Mouse (Mus musculus) natural killer cell, adult 2 months (primary cell): ENCODE results near the gene Btn1a1.

Experiments
- DNase-seq, 2 experiments: peaks; one replicate each; pipeline ENCODE4 v3.0.0; 2022; ENCODE audit warnings: low spot score in 2 of 2

Btn1a1 gene

DNA sequence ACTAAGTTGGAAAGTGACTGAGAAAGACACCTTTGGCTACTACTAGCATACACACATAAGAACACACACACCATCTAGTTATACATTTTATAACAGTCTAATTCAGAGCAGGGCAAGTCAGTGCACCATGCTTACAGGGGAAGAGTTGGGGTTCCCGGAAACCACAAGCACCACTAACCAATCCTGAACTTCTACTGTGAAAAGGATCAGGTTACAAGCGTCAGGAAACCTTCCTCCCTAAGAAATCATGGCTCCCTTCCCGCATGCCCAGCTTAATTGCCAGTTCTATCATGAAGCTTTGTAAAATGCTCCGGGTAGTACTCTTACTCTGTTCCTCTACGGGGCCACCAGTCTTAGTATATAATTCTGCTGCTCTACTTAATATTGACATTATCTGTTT lies 19.6 kb upstream of the Btn1a1 start:
- DNase-seq = no peak

DNA sequence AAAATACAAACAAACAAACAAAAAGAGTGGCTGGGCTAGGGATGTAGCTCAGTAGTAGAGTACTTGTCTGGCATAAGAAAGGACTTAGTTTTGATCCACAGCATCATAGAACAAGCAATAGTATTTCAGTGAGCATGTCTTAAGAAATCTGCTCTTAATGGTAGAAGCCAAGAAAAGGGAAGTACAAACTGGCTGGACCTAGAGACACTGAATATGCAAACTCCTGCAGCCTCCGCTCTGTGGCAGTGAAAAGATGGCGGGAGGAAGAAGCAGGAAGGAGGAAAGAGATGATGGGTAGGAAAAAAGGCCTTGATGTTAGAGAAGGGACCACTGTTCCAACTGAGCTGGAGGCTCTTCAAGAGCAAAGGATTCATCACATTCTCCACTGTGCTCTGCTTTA lies 17.5 kb upstream of the Btn1a1 start:
- no peak for DNase-seq

DNA sequence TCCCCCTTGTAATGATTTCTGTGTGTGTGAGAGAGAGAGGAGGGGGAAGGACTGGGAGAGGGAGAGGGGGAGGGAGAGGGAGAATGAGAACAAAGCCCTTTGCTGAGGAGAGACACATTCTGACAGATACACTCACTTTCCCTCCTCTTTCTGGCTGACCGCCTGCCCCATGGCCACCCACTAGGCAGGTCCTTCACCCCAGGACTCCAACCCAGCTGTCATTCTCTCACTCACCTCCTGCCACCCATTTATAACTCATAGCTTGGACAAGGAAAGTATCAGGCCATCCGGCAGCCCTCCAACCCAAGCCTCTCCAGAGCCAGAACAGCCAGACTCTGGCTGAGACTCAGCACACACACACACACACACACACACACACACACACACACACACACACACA lies 10.0 kb upstream of the Btn1a1 start:
- no peak for DNase-seq

DNA sequence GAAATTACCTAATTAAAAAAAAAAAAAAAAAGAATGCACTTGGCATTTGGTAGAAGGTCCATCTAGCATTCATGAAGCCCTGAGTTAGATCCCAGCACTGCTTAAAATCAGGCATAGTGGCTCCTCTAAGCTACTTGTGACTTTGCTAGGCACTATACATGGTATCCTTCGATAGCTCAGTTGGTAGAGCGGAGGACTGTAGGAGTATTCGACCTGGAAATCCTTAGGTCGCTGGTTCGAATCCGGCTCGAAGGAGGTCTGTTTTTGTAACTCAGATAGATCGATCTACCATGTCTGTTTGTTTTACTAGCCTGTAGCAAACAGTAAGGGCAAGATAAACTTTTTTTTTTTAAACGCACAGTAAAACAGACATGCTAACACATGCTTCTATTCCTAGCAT lies 1.2 kb upstream of the Btn1a1 start:
- DNase-seq = peak; percentile 59 to 71

DNA sequence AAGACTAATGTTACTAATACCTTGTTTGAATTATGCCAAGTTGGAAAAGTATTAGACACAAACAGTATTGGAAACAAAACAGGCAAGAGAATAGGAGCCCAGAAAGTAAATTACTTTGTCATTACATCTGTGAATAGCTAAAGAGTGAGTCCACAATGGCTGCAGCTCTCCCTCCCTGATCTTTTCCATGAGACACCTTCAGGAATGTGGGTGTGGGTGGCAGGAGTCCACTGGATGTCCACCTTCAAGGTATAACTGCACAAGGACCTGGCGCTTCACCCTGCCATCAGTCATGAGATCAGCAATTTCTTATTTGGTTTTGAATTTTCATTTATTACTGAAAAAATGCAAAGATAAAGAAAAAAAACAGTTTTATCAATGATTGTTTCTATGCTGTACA lies 605 bp upstream of the Btn1a1 start:
- no peak for DNase-seq

DNA sequence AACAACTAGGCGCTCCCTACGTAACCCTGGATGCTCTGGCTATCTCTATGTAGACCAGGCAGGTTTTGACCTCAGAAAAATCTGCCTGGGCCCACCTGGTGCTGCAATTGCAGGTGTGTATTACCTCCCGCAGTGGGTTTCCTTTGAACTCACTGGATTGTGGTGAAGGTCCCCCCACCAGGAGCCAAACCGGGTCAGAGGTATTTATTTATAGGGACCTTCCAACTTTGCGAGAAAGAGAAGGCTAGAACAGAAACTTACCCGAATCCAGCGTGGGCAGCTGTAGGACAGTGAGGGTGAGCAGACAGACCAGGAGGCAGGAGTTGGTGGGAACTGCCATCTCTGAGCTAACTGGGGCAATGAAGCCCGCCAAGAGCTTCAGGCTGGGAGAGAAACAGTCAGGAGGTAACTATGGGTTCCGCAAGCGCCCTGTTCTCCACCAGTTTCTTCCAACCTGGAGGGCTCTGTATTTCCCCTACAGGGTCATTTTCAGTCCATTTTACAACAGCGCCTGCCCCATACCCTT lies 797 bp downstream of the Btn1a1 start:
- DNase-seq = no peak

DNA sequence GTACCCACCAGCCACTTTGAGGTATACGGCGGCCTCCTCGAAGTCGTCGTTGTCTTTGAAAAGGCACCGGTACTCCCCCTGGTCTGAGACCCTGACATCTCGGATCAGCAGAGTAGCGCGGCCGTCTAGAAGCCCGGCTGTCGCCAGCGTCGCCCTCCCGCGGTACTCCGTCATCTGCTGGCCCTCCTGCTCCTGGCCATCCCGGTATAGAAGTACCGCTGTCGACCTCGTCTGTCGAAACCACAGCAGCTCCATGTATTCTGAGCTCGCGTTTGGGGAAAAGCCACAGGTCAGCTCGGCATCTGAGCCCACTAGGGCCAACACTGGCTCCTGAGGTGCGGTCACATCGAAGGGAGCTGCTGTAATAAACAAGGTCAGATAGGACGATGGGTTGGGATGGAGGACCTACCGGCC lies 1.5 kb downstream of the Btn1a1 start:
- DNase-seq = peak in 1 of 2 experiments; percentile 18

DNA sequence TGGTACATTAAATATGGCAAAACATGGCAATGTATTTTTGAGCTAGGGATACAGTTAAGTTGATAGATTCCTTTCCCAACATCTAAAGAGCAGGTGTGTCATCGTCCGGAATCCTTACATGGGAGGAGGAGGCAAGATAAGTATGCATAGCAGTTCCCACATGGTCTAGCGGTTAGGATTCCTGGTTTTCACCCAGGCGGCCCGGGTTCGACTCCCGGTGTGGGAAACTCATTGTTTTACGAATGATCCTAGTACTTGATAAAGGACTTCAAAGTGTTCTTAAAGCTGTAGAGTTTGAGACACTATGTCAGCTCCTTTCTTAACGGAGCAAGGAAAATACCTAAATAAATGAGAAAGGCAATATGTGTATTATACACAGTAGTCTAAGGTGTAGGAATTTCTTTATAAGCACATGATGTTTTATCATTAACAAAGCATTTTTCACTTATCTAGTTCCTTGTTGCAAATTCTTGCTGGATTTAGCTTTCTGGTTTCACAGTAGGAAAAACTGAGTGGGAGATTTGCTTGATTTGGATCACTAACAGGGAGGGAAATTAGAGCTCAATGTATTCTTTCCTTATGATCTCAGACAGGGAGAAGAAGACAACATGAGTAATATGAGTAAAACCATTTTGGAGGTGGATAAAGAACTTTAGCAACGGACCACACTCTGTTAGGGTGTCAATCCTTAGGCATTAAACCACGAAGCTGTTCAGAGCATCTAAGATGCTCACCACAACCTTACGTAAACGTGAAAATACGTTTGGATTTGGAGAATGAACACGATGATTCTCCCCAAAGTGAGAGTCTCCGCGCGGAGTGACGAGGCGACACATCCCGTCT lies 2.1 kb downstream of the Btn1a1 start:
- peak in 1 of 2 experiments; percentile 40 for DNase-seq

DNA sequence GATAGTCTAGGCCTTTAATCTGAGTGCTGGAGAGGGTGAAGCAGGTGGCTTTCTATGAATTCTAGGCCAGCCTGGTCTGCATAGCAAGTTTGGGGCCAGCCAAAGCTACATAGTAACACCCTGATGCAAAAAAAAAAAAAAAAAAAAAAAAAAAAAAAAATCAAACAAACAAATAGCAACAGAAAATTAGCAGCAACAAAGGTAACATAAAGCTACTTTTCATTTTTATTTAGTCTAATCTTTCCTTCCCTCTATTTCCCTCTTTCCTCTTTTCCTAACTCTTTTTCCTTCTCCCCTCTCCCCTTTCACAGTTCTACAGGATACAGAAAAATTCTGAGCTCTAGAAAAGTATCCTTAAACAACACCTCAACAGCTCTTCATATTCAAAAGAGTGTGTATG lies 3.0 kb downstream of the Btn1a1 start:
- DNase-seq = no peak

DNA sequence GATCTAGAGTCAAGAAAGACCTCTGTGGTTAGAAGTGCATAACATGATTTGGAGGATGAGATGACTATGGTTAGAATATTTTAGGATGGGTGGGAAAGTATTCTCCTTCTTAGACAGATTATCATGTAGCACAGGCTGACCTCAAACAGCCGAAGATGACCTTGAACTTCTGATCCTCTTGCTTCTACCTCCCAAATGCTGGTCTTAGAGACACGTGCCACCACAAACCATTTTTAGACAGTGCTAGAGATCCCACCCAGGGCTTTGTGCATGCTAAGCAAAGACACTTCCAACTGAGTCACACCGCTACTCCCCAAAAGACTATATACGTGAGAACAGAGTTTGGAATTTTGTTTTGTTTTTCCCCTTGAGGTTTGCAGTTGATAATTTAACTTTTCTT lies 3.6 kb downstream of the Btn1a1 start:
- no peak for DNase-seq

DNA sequence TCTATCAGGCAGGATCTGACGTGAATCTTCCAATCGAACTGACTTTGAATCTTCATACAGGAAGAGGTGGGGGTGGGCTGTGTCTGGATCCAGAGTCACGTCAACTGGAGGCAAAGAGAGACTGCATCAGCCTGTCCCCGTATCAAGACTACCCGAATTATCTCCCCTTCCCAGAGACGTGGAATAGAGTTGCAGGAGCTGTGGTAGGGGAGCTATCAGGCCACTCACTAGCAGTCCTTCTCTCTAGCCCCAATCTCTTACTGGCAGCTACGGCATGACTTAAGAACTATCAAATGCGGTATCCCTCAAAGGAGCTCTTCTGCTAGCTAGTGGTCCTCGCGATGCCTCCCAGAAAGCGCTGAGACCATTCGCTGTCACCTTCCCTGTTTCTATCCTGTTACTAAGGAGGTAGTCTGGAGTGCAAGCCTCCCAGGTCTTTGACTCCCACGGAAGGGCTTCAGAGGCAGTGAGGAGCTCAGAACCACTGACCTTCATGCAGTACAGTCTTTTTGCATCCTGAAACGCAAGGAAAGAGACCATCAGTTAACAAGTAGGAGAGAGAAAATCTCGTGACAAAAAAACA lies 6.3 kb downstream of the Btn1a1 start:
- no peak for DNase-seq

DNA sequence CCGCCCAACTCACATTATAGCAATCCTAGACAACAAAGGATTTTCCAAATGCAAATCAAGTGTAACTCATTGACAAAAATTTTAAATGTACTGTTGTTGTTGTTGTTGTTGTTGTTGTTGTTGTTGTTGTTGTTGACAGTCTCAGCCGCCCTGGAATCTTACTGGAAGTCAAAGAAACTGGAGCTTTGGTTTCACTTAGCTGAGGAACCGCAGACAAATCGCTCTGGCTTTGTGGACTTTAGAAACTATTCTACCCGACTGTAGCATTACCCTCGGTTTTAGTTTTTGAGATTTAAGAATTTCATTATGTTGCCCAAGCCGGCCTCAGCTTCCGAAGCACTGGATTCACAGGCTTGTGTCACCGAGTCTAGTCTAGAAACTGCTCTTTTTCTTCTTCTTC lies 11.8 kb downstream of the Btn1a1 start:
- DNase-seq = no peak

DNA sequence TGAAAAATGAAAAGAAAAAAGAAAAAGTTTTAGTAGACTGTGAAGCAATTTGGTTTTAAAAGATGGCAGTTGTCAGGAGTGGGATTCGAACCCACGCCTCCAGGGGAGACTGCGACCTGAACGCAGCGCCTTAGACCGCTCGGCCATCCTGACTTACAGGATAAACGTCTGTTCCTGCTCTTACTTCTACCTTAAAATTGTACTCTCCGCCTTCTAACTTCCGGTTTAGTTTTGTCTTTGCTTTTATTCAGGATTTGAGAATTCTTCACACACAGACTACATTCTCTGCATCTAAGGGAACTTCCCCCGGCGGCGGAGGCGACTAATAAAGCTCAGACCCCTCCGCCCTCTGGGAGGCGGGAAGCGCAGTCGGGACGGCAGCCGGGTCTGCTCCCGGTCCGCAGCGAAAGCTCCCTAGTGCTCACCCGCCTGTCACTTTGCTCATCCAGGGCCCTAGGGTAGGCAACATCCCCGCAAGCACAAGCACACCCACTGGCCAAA lies 12.3 kb downstream of the Btn1a1 start:
- peak; percentile 81 to 82 for DNase-seq

DNA sequence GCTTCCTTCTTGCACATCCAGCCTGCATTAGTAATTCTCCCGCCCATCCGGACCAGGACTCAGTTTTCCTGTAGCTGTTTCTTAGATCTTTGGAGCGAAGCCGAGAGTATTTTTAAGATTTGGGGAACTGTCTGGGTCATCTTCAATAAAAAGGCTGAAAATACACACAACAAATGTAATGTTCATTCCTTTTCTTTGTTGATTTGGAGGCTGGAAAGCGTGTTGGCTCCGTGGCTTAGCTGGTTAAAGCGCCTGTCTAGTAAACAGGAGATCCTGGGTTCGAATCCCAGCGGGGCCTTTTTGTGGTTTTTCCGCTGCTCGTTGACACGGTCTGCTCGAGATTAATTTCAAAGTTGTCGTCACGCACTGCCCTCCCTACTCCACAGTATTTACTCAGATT lies 15.3 kb downstream of the Btn1a1 start:
- peak; percentile 72 to 80 for DNase-seq

DNA sequence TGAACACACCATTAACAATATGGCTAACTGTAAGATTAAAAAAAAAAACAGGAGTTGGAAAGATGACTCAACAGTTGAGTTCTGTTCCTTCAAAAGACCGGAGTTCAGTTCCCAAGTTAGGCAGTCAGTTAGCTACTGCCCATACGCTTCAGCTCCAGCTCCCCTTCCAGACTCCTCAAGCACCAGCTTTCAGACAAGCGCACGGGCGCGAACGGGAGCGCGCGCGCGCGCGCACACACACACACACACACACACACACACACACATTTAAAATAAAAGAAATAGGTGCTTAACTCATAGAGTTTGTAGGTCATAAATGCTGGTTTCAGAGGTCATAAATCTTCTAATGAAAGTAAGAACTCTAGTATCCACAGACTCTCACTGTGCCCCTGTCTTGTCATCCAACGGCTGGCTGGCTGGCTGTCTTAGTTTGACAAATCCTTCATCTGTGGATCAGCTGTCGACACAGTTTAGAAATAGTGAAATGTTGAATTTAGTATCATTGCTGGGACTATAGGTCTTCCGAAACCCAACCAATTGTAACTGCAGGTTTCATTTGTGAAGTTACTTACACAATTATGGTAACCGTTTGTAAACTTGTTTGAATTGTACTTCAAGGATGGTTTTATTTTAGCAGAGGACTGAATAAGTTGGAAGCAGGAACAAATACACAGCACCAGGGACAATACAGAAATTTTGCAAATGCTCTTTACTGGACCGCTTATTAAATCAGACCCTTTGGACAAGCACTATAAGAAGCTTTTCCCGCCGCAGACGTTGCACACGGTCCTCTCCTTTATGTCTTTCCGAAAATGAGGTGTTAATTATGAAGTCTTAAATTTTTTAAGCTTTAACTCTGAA lies 16.2 kb downstream of the Btn1a1 start:
- peak in 1 of 2 experiments; percentile 32 for DNase-seq

DNA sequence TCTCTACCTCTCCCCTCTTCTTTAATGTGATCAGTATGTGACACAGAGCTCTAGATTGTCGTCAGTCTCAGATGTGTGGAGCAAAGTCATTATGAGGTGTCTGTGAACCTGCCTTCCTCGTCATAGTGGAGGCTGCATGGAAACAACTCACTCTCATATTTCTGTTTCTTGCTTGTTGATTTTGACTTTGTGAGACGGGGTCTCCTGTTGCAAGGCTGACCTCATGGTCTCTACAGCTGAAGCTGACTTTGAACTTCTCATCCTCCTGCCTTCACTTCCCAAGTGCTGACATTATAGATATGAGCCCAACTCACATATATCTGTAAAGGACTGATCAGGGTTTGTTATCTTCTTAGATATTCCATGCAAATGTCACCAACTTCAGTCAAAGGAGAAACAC lies 16.9 kb downstream of the Btn1a1 start:
- no peak for DNase-seq

DNA sequence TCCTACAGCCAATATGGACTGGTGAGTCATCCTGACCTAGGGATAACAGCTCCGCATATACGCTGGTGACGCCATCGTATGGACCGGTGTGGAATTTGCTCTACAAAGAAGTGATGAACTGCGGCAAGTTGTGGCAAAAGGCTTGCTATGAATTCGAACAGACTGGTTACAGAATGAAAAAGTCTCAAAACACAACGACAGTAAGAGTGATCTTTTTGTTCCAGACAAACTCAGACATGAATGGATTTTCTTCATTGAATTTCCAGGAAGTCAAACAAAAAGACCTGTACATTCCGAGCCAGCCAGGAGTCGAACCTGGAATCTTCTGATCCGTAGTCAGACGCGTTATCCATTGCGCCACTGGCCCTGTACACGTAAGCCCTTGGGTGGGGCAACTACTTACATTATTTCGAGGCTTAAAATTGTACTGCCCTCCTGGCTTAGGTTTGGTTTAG lies 19.2 kb downstream of the Btn1a1 start:
- DNase-seq = peak; percentile 86 to 88

DNA sequence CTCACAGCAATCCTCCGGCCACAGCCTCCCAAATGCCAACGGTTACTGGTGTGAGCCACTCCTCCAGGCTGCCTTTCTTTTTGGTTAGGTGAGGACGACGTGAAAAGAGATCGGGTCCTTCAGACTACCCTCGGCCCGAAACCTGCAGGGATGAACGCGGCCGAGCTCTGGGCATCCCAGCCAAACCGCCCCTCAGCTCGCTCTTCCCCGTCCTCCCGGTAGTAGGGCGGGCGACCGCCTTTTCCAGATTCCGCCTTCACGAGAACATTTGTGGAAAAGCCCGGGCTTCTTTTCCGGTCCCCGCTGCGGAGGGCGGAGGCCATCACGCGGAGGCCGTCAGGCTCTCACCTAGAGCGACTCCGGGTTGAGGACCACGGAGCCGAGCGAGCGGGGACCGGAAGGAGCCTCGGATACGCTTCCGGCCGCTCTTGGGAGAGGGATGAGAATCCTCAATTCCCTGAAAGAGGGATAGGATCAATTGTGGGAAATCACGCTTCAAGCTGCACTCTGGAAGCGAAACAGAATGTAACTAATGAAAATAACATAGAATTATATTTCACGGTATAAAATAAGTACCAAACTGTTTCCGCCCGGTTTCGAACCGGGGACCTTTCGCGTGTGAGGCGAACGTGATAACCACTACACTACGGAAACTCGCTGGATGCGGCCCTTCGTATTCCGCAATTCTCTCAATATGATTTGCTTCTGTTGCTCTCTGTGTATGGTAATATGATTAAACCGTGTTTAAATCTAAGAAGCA lies 20.0 kb downstream of the Btn1a1 start:
- peak; percentile 94 for DNase-seq

DNA sequence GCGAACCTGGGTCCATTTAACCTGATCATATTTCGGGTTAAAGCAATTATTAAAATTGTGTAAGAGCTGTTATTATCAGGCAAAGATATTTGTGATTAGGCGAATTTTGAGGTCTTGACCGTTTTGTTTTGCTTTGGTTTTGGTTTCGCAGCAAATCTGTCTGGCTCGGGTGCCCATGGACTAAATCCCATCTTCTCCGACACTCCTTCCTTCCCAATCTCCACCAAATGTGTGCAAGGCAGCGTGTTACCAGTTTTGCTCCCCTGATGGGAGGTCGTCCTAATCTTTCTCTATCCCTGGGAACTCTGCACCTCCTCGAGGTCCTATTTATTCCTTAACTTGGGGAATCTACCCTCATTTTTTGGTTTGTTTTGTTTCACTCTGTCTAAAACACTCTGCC lies 20.5 kb downstream of the Btn1a1 start:
- no peak for DNase-seq

DNA sequence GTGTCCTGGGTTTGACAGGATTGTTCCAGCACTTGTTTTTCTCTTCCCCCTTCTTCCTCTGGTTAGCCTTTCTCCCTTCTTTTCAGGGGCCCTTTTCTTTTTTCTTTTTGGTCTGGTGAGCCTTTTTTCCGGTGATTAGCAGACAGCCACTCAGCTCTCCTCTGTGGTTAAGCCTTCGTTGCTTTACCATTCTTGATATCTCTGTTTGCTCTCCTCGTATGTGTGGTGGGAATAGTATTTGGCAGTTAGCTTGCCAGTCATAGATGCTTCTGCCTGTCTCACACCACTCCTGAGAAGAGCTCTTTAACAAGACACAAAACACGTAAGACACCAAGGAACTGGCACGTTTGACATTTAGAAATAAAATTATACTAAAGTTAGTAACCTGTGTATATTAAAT lies 21.2 kb downstream of the Btn1a1 start:
- DNase-seq = no peak

DNA sequence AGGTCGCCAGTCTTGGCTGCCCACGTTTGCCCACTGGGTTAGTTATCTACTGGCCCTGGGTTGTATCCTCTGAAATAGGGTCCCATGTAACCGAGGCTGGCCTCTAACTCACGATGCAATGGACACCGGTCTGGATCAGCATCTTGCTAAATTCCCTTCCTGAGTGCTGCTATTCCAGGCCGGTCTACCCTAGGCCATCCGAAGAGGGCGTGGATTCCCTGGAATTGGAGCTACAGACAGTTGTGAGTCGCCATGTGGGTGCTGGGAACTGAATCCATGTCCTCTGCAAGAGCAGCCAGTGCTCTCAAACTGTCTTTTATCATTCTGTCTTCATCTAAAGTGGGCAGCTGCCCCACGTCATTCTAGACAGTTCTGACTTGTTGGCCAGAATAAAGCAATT lies 25.8 kb downstream of the Btn1a1 start:
- DNase-seq = no peak
